Comparison of ENCODE assay signal across 17 mouse cellular contexts in the genomic region with DNA sequence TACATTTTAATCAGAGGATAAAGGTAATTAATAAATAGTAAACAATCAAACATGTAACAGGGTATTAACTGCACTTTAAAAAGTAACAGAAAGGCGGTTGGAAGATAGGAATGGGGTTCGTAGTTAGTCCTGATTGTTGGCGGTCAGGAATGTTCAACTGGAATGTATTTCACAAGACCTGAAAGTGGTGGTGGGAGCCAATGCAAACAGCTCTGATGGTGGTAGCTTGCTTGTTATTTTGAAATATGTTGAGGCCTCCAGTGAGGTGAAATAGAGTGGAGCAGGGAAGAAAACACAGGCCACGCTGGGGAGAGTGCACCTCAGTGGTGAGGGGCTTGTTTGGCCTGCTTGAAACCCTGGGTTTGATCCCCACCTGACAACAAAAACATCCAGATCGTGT. TPM values are rescaled to one million over a fixed set of nuclear protein-coding genes. Genes with fewer than 3 reads are reported as not detected.
DNase-seq lines count a peak whose midpoint lies in the region; ATAC-seq and TF ChIP-seq lines count a peak whose summit lies in the region.
"Had no signal": no experiment of that assay in that cellular context is flagged by ENCODE, and none has a peak within 500 bp of the region (broad histone marks: within the 10 kb centered on the region; RNA-seq: fewer than 3 reads in every experiment).

No protein-coding gene starts in this region.

- H3K27me3 ChIP-seq in kidney, embryonic 15.5 days: no peaks in the 10 kb centered on the region
- H3K27me3 ChIP-seq in liver, embryonic 13.5 days: no peaks in the 10 kb centered on the region
- no peaks in the 10 kb centered on the region for H3K27me3 ChIP-seq in liver, postnatal 0 days (ENCODE audit: insufficient read depth, low read length)
- H3K27me3 ChIP-seq: hindbrain, embryonic 13.5 days; midbrain, embryonic 12.5 days; neural tube, embryonic 13.5 days had no signal

- no peak for TF ChIP-seq EP300 in liver, postnatal 0 days (IDR thresholded peaks at IDR 0.05; ENCODE audit: low read depth)

- DNase-seq in kidney, adult 18-20 months: no peak
- DNase-seq in liver, embryonic 13.5 days: no peak
- DNase-seq in liver, postnatal 0 days: peak; percentile 26
- DNase-seq in lung, postnatal 36 days: peak; percentile 72
- DNase-seq in left cerebral cortex, adult 9 months (ENCODE audit: low spot score in 2 of 2): no peak
- no peak for DNase-seq in spleen, adult 18-20 months
- DNase-seq: cerebellum, adult 9-11 months; heart, adult 2 months; kidney, postnatal 36 days; left cerebral cortex, postnatal 4 days; right cerebral cortex, postnatal 14 days; thymus, postnatal 14 days had no signal

- no peaks in the 10 kb centered on the region for H3K36me3 ChIP-seq in kidney, embryonic 15.5 days
- no peaks in the 10 kb centered on the region for H3K36me3 ChIP-seq in liver, embryonic 13.5 days
- no peaks in the 10 kb centered on the region; the same call in 1 of the 2 replicates for H3K36me3 ChIP-seq in liver, postnatal 0 days (replicated peaks; ENCODE audit: insufficient read depth, low read length)
- H3K36me3 ChIP-seq: hindbrain, embryonic 13.5 days; midbrain, embryonic 12.5 days; neural tube, embryonic 13.5 days had no signal

- no peak overlapping the region for H3K9ac ChIP-seq in kidney, embryonic 15.5 days
- no peak overlapping the region for H3K9ac ChIP-seq in liver, embryonic 13.5 days
- H3K9ac ChIP-seq in liver, postnatal 0 days (replicated peaks): no peak overlapping the region
- H3K9ac ChIP-seq: hindbrain, embryonic 13.5 days; midbrain, embryonic 12.5 days; neural tube, embryonic 13.5 days had no signal

- peak overlapping the region; percentile 34; the same call in 1 of the 2 replicates for H3K27ac ChIP-seq in kidney, embryonic 15.5 days
- H3K27ac ChIP-seq in liver, embryonic 13.5 days: peak overlapping the region; percentile 65
- H3K27ac ChIP-seq in liver, postnatal 0 days (ENCODE audit: low read depth): peak overlapping the region; percentile 83
- H3K27ac ChIP-seq: forebrain, embryonic 10.5 days; heart, adult 2 months; hindbrain, embryonic 13.5 days; midbrain, embryonic 12.5 days; neural tube, embryonic 13.5 days had no signal

- 59% methylated on average over 5 of the region's 5 CpGs for WGBS in kidney, embryonic 15.5 days
- 70% methylated on average over 5 of the region's 5 CpGs for WGBS in liver, embryonic 13.5 days (ENCODE audit: insufficient replicate concordance)
- WGBS in liver, postnatal 0 days (ENCODE audit: insufficient replicate concordance): 56% methylated on average over 5 of the region's 5 CpGs

- no peak for TF ChIP-seq CTCF in liver, postnatal 0 days (IDR thresholded peaks at IDR 0.05; ENCODE audit: low read depth)

- no peak overlapping the region for H3K4me3 ChIP-seq in kidney, embryonic 15.5 days (replicated peaks)
- H3K4me3 ChIP-seq in liver, embryonic 13.5 days (replicated peaks): no peak overlapping the region
- H3K4me3 ChIP-seq in liver, postnatal 0 days (ENCODE audit: low read depth, low read length): no peak overlapping the region
- H3K4me3 ChIP-seq: forebrain, embryonic 10.5 days; heart, adult 2 months; hindbrain, embryonic 13.5 days; midbrain, embryonic 12.5 days; neural tube, embryonic 13.5 days had no signal

- ATAC-seq in kidney, embryonic 15.5 days (replicated peaks; ENCODE audit: low FRiP score): 0 out of 2 replicates have a peak, but pooled peaks have one; percentile 34
- ATAC-seq in liver, embryonic 13.5 days (ENCODE audit: low read depth): peak; percentile 40; the same call in 1 of the 2 replicates
- ATAC-seq in liver, postnatal 0 days: peak; percentile 86

- H3K4me1 ChIP-seq in kidney, embryonic 15.5 days: peaks cover 29% of the 10 kb centered on the region
- H3K4me1 ChIP-seq in liver, embryonic 13.5 days (replicated peaks): peaks cover 41% of the 10 kb centered on the region
- peaks cover 39% of the 10 kb centered on the region for H3K4me1 ChIP-seq in liver, postnatal 0 days (ENCODE audit: insufficient read depth)

- no peaks in the 10 kb centered on the region for H3K9me3 ChIP-seq in kidney, embryonic 15.5 days (replicated peaks)
- H3K9me3 ChIP-seq in liver, embryonic 13.5 days (replicated peaks): no peaks in the 10 kb centered on the region
- H3K9me3 ChIP-seq in liver, postnatal 0 days (ENCODE audit: low read length): no peaks in the 10 kb centered on the region
- H3K9me3 ChIP-seq: forebrain, embryonic 10.5 days; midbrain, embryonic 12.5 days; neural tube, embryonic 13.5 days had no signal

- no peak overlapping the region for H3K4me2 ChIP-seq in kidney, embryonic 15.5 days
- no peak overlapping the region for H3K4me2 ChIP-seq in liver, embryonic 13.5 days
- no peak overlapping the region for H3K4me2 ChIP-seq in liver, postnatal 0 days (ENCODE audit: low read depth, low read length)
- H3K4me2 ChIP-seq: hindbrain, embryonic 13.5 days; midbrain, embryonic 12.5 days; neural tube, embryonic 13.5 days had no signal

RNA-seq across cellular contexts. Expression of gene Uhrf1bp1l, which starts 6.3 kb away (rescaled TPM):
- polyA plus RNA-seq in kidney, embryonic 15.5 days (2015; fragmentation: Nextera tagmentation; extraction: Ambion mirVana): 30.3 and 34.9 TPM in 2 replicates
- polyA plus RNA-seq in liver, embryonic 13.5 days (2015; fragmentation: Nextera tagmentation; extraction: Ambion mirVana): 10.5 and 15.1 TPM in 2 replicates
- 13.2 and 14.7 TPM in 2 replicates for polyA plus RNA-seq in liver, postnatal 0 days (2015; fragmentation: Nextera tagmentation; extraction: Ambion mirVana)

RNA-seq across cellular contexts. Expression of gene Actr6, which starts 19.0 kb away (rescaled TPM):
- 33.4 and 35.3 TPM in 2 replicates for polyA plus RNA-seq in kidney, embryonic 15.5 days (2015; fragmentation: Nextera tagmentation; extraction: Ambion mirVana)
- 18.1 and 24.1 TPM in 2 replicates for polyA plus RNA-seq in liver, embryonic 13.5 days (2015; fragmentation: Nextera tagmentation; extraction: Ambion mirVana)
- polyA plus RNA-seq in liver, postnatal 0 days (2015; fragmentation: Nextera tagmentation; extraction: Ambion mirVana): 19.2 and 19.9 TPM in 2 replicates

Comparison
In these comparisons a context has a peak if more than half of its experiments do, and no peak if none do; other contexts are left out.
1. DNase-seq: peak in liver, postnatal 0 days (single experiment) and lung, postnatal 36 days (single experiment); none in kidney, adult 18-20 months (single experiment), liver, embryonic 13.5 days (single experiment), left cerebral cortex, adult 9 months (0 of 2) and spleen, adult 18-20 months (0 of 2).
2. ATAC-seq: peak in every context shown above with its lines; median percentile 86 in liver, postnatal 0 days; 40 in liver, embryonic 13.5 days; 34 in kidney, embryonic 15.5 days.
3. Peak in every context shown above with its lines, with median percentiles within 50 percentile points of each other: H3K27ac ChIP-seq.